Mouse (Mus musculus): ENCODE data around the gene Fbxw7.
"Not testable (repeated sequence)": the region's sequence is repeated elsewhere in the genome, so short reads cannot be mapped to it uniquely, and the experiment has no call there.

The Fbxw7 gene

DNA sequence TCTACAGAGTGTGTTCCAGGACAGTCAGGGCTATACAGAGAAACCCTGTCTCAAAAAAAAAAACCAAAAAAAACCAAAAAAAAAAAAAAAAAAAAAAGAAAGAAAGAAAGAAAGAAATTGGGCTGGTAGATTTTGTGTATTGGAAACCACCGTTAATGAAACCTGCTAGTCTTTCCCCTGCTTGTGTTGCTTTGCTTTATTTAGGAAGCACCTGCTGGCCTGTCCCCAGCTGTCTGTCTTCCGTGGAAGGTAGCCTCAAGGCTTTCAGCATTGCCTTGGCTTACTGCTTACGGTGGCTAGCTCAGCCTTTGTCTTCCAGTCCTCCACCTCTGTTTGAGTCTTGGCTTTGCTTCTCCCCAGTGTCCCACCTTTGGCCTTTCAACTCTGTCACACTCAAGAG, 11.9 kb downstream of the Fbxw7 start:
- DNase-seq (ENCODE audit: low read depth, low spot score), result no peak

DNA sequence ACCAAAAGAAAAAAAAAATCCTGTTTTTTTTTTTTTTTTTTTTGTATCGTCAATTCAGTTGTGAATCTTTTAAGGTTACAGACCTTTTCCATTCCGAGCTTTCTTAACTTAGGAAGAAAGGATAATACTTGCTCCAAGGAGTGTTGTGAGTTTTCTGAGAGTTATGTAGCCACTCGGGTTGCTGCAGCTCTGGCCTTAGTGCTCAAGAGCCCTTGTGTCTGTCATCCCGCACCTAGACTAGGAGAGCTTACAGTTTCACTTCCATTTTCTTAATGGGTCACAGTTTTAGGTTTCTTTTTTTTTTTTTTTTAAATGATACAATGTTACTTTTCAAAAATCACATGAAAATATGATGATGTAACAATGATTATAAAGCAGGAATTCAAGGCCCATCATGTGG, 12.5 kb downstream of the Fbxw7 start:
- no peak for DNase-seq (ENCODE audit: low read depth, low spot score)

DNA sequence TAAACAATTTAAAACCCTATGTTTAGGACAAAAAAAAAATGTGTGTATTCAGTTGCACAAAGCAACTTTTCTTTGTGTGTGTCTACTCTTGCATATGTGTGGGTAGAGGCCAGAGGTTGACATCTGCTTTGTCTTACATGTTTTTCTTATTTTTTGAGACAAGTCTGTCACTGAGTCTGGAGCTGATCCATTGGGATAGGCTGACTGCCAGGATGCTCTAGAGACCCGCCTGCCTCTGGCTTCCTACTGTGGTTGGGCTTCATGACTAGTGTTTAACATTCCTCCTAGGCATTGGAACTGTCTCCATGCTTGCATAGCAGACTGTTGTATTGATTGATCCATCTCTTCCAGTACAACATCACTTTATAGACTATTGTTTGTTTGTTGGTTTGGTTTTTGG, 14.3 kb downstream of the Fbxw7 start:
- no peak for DNase-seq (ENCODE audit: low read depth, low spot score)

DNA sequence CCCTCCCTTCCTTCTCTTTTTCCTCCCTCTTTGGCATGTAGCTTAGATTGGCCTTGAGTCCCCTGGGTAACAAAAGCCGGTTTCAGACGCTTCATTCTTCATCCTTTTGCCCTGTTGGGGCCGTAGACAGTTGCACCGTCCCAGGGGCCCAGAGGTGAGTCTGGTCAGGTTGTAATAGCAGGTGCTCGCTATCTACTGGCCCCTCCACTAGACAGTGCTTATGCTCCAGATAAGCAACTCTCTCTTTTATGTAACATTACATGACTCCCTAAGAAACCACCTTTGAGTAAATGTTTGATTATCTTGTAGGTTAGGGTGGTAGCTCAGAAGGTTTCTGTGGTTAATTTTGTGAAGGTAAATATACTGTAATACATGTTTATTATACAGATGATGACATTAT, 21.0 kb downstream of the Fbxw7 start:
- no peak for DNase-seq (ENCODE audit: low read depth, low spot score)

DNA sequence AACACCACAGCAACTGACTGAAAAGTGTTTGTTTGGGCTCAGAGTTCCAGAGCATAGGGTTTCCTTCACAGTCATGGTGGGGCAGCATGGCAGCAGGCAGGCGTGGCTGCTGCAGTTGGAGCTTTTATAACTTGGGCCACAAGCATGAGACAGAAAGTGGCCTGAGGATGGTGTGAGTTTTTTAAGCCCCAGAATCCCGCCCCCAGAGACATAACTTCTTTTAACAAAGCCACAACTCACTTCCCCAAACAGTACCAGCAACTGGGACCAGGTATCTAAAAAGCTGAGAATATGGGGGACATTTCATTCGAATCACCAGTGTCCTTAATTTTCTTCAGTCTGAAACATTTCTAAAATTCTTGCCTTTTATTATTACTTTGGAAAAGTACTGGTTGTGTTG, 22.9 kb downstream of the Fbxw7 start:
- DNase-seq (ENCODE audit: low read depth, low spot score), result no peak

DNA sequence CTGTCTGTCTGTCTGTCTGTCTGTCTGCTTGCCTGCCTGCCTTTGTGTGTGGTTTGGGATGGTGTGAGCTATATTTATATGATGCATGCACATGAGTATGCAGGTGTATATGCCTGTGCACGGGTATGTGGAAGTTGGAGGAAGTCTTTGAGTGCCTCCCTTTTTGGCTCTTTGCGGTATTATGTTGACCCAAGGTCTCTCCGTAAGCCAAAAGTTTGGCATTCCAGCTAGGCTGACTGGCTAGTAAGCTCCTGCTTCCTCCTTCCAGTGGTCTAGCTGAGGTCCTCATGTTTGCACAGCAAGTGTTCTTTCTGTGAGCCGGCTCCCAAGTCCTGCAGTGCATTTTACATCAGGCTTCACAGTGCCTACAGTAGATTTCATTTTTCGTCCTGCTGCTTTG, 24.4 kb downstream of the Fbxw7 start:
- no peak for DNase-seq (ENCODE audit: low read depth, low spot score)

DNA sequence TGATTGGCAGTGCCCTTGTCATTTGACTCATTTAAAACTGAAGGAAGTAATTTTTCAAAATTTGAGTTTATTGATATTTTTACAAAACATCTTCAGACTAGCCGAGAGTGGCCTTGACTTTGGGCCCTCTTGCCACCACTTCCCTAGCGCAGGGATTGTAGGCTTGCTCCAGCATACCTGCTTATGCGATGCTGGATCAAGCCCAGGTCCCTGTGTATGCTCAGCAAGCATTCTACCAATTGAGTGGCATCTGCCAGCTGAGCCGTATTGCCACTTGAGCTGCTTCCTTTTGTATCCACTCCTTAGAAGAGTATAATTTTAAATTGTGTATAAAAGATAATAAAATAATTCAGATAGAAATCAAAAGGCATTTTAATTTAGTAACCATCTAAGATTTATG, 26.2 kb downstream of the Fbxw7 start:
- no peak for DNase-seq (ENCODE audit: low read depth, low spot score)

DNA sequence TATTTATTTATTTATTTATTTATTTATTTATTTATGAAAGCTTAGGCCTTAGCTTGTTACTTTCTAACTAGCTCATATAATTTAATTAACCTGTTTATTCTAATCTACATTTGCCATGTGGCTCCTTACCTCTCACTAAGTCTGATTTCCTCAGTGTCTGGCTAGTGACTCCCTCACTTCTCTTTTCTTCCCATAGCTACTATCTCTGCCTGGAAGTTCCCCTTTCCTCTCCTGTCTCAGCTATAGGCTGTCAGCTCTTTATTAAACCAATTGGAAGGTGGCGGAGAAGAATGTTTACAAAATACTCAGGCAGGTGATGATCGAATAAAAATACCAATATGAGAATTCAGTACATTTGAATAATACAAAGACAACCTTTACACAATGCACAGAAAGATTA, 27.7 kb downstream of the Fbxw7 start:
- no peak for DNase-seq (ENCODE audit: low read depth, low spot score)

DNA sequence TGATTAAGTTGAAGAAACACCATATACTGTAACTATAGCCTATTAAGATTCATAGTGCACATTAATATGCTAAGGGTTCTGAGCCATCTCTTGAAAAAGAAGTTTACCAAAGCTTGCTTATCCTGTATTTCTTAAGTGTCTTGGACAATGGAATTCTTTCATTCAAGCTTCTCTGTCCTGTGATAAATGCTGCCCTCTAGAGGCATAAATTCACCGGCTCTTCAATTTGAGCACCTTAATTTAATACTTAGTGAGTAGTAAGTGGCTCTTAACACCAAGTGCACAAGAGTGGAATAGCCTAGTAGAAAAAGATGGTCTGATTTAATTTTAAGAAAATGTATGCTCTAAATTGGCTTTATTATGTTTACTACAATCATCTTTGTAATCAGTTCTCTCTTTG, 28.5 kb downstream of the Fbxw7 start:
- peak; percentile 48 for DNase-seq (ENCODE audit: low read depth, low spot score)

DNA sequence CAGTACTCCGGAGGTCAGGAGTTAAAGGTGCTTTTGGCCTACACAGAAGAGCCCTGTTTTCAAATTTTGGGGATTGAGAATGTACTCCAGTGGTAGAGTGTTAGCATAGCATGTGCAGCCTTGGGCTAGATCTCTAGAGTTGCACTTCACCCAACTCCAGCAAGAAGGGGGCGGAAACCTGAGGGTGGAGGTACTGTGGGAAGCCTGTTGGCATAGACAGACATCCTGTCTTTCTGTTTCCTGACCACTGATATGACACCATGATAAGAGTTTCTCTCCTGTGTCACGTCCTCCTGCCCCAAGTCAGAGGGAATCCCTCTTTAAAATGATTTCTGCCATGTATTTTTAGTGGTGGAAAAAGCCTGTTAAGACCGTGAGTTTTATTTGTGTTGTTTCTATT, 33.7 kb downstream of the Fbxw7 start:
- no peak for DNase-seq (ENCODE audit: low read depth, low spot score)

DNA sequence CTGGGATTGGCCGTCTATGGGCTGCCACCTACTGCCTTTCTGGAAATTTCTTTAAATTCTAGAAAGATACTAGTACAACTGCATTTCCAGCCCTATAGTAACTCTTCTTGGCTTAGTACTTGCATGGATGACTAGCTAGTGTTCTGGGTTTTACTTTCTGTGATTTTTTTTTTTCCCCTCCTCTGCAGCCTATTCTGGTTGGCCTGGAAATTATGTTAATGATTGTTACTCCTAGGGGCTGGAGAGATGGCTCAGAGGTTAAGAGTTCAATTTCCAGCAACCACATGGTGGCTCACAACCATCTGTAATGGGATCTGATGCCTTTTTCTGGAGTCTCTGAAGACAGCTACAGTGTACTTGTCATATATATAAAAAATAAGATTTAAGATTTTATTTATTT, 35.4 kb downstream of the Fbxw7 start:
- DNase-seq (ENCODE audit: low read depth, low spot score), result no peak

DNA sequence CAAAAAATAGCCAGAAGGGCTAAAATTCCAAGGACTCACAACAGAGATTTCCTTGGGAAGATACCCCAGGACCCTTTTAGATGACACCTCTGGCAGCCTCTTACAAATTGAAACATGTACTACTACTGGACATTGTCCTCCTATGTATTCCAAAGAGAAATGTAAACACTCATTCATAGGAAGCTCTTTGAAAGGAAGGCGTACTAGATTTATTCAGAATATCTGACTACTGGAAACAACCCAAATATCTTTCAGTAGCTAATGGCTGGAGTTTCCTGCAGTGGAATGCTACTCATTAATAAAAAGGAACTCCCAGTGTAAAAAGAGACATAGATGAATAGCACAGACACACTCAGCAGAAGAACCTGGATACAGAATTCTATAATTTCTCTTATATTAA, 36.7 kb downstream of the Fbxw7 start:
- no peak for DNase-seq (ENCODE audit: low read depth, low spot score)

DNA sequence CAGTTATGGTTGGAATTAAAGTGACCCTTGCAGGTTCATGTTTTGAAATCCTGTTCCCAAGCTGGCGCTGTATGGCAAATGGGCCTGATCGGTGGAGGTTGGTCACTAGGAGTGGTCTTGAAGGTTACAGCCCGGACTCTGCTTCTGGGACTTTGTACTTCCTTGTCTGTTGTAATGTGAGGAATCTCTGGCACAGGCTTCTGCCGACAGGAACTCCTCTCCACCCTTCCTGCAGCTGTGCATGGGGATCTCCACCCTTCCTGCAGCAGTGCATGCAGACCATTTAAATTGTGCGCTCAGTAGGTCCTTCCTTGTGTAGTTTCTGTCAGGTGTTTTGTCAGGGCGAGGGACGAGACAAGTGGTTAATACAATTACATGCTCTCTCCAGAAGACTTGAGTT, 37.8 kb downstream of the Fbxw7 start:
- no peak for DNase-seq (ENCODE audit: low read depth, low spot score)

DNA sequence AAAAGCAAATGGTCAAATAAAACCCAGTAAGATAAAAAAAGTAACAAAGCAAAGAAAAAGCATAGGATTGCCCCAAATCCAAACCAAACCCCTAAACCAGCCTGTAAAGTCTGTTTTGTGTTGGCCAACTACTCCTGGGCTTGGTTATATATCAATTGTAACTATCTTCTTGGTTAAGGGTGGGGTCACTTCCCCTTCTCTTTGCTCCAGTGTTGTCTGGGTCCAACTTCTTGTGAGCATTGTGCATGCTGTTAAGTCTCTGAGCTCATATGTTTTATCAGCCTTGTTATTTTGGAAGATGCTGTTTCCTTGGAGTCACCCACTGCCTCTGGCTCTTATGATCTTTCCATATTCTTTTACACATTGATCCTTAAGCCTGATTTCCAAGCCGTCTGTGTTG, 39.4 kb downstream of the Fbxw7 start:
- DNase-seq (ENCODE audit: low read depth, low spot score), result no peak

DNA sequence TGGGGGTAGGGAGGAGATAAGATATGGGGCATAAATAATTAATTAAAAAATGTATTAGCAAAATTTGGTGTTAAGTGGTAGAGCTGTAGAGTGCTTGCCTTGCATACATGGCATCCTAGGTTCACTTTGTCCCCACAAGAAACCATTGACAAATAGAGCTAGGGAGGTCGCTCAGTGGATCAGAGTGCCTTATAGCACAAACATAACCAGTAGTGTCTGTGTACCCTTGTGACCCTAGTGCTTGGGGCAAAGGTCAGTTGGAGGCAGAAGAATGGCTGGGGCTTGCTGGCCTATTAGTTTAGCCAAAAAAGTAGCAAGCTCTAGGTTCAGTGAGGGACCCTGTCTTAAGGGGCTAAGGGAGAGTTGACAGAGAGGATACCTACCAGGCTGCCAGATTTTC, 45.6 kb downstream of the Fbxw7 start:
- no peak for DNase-seq (ENCODE audit: low read depth, low spot score)

DNA sequence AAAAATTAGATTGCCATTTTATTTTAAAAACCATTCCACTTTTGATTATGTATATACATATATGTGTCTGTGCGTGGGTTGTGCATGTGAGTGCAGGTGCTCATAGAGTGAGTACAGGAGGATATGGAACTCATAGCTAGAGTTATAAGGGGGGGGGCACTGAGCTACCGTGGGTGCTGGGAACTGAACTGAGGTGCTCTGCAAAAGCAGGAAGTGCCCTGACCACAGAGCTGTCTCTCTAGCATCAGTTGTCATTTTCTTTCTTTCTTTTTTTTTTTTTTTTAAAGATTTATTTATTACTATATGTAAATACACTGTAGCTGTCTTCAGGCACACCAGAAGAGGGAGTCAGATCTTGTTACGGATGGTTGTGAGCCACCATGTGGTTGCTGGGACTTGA, 46.7 kb downstream of the Fbxw7 start:
- not testable (repeated sequence) for DNase-seq (ENCODE audit: low read depth, low spot score)

DNA sequence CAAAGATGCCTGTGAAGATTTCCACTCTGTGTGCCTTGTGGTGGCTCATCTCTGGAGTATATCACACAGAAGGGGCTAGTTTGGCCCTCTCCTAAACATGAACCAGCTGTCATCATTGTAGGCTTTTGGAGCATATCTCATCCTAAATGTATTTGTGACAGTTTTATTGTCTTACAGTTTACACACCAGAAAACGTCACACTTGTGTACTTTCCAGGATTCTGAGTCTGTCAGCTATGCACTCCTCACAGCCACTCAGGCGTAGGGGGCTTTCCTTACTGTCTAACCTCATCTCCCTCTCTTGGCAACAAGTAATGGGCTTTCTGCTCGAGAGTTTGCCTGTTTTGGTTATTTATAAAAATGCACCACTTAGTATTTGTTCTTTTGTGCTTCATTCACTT, 50.6 kb downstream of the Fbxw7 start:
- DNase-seq (ENCODE audit: low read depth, low spot score), result no peak

DNA sequence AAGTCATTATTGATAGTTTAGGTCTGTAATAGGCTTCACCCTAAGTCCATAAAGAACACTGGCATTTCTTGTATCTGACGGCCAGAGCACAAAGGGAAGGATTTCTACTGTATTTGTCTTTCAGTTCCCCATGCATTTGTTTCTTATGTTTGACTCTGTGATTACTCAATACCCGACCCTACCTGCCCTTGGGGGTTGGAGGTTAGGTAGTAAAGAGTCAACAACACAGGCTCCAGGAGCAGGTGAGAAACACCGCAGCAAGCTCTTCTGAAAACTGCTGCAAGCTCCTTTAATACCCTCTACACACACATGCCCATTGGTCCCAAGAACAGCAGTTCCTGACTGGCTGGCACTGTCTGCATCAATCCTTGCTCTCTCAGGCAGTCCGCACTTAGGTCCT, 51.8 kb downstream of the Fbxw7 start:
- no peak for DNase-seq (ENCODE audit: low read depth, low spot score)

DNA sequence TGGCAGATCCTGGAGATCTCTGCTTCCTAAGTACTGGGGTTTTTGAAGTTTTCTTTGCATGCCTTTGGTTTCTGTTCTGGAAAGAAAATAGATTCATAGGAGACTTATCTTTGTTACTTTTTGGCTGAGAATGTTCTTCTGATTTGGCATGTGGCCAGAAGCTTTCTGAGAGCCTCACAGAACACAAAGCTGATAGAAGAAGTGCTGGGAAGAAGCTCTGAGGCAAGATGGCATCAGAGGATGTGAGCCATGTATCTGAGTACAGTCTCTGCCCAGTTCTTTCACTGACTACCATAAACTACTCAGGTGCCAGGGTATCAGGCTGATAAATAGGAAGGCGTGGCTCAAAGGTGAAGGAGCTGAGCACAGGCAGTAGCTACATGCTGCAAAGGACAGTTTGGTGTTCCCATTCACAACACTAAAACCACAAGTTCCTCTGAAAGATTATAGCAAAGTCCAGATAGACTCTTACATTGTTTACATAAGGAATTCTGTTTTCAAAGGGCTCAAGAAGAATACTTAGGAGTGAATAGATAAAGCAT, 52.4 kb downstream of the Fbxw7 start:
- DNase-seq (ENCODE audit: low read depth, low spot score), result no peak

DNA sequence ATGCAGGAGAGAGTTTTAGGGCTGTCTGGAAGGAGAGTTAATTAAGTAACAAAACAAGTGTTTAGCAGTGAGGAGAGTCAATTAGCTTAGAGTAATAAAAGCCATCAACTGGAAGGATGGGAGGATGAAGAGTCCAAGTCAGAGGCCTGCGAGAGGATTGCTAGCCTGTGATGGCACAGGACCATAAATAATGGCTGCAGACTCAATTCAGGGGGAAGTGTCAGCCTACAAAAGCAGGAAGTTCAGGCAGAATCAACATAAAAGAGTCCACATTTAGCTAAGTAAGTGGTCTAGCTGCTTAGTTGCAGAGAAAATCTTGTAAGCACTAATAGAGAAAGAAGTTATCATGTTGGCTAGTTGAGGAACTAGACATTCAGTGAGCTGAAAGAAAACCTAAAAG, 52.9 kb downstream of the Fbxw7 start:
- DNase-seq (ENCODE audit: low read depth, low spot score), result no peak

DNA sequence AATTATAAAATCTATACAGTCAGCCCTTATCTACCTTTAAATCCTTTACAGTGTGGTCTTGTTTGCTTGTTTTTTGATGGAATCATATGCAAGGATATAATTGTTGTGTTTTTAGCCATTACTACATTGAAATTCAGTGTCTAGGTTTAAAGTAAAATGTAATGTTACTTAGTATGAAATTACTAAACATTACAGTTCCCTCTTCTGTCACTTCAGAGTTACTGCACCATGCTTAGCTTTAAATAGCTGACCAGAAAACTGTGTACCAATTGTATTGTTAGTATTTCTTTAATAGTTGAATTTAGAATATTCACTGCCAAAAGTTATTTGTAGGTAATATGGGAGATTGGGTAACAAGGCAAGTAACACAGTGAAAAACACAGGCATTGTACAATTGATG, 55.1 kb downstream of the Fbxw7 start:
- DNase-seq (ENCODE audit: low read depth, low spot score), result no peak

DNA sequence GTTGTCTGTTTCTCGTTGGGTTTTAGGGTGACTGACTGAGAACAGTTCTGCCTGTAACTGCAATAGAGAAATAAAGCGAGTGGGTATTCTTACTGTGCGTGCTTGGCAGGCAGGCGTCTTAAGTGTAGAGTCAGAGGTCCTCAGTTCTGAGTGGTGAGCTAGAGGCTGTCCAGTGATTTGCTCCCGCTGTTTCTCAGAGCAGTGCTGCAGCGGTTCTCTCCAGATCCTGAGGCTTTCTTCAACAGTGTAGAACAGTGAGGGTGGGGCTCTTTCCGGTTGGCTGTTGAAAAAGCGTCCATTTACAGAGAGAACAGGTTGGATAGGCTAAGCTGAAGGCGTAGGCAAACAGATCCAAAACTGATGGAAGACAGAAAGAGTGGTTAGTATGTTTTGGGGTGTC, 60.2 kb downstream of the Fbxw7 start:
- DNase-seq (ENCODE audit: low read depth, low spot score), result no peak

DNA sequence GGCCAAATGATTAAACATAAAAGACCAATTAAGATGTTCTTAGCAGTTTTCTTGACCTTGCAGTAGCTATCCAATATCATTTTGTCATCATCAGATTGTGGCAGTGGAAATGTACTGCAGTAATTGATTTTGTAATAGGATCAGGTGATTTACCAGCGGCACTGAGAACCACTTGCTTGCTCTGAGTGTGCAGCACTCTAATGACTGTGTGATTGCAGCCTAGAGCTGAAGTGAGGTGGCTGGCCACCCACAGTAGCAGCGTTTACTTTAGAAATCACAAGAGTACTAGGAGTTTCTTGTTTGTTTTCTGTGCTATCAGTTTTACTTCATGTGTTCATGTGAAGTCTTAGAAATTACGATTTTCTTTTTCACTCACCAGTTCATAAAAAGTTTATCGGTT, 61.1 kb downstream of the Fbxw7 start:
- no peak for DNase-seq (ENCODE audit: low read depth, low spot score)

DNA sequence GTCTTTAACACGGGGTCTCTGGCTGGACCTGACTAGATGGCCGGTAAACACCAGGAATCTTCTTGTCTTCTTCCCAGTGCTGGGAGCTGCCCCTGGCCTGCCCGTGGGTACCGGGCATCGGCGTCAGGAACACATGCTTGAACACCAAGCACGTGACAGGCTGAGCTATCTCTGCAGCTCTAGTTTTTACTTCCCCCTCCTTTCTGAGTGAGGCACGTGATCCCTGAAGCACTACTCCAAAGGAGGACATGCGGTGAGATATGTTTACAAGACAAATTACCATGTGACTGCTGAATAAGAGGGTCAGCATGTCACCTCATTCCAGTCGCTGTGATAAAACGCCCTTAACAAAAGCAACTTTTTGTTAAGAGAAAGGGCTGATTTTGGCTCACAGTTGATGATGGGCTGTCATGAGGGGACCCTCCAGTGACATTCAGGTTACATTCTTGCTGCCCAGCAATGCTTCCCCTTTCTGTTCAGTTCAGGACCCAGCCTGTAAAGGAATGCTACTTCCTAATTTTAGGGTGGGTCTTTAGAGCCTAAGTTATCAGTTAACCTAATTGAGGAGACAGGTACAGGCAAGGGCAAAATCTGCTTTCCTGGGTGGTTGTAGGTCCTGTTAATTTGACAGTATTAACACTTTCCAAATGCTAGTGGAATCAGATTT, 68.9 kb downstream of the Fbxw7 start:
- DNase-seq (ENCODE audit: low read depth, low spot score), result no peak

All from retina, postnatal 7 days (tissue).